Mouse (Mus musculus) kidney, adult 2 months (tissue): ENCODE results near the gene Arpc3. TPM values are rescaled to one million over a fixed set of nuclear protein-coding genes. Genes with fewer than 3 reads are reported as not detected.
"Not testable (repeated sequence)": the region's sequence is repeated elsewhere in the genome, so short reads cannot be mapped to it uniquely, and the experiment has no call there.

ENCODE experiments used
- DNase-seq: peaks from one replicate; pipeline ENCODE4 v3.0.0; 2021
- H3K27ac ChIP-seq: fragments of 200-500 bp; 2 replicates; pipeline ENCODE4 v1.5.1; 2012; ENCODE audit warnings: low read depth, low read length, control low read depth, inconsistent platforms; ENCODE audit not compliant: insufficient read depth
- H3K27me3 ChIP-seq: fragments of 200-500 bp; replicated peaks from 2 replicates; pipeline ENCODE4 v1.6.1; 2012; ENCODE audit warnings: mild to moderate bottlenecking, moderate library complexity, low read length, inconsistent platforms; ENCODE audit not compliant: control insufficient read depth, insufficient read depth
- H3K36me3 ChIP-seq: fragments of 200-500 bp; 2 replicates; pipeline ENCODE4 v1.6.1; 2012; ENCODE audit warnings: mild to moderate bottlenecking, moderate library complexity, low read length, inconsistent platforms; ENCODE audit not compliant: control insufficient read depth, insufficient read depth
- H3K4me1 ChIP-seq: fragments of 200-500 bp; 2 replicates; pipeline ENCODE4 v1.6.1; 2011; ENCODE audit warnings: low read length; ENCODE audit not compliant: control insufficient read depth, insufficient read depth
- H3K4me3 ChIP-seq: fragments of 200-500 bp; 2 replicates; pipeline ENCODE4 v1.5.1; 2011; ENCODE audit warnings: mild to moderate bottlenecking, low read depth, low read length, control low read depth; ENCODE audit not compliant: insufficient read depth
- CTCF ChIP-seq: fragments of 200-500 bp; conservative IDR thresholded peaks from 2 replicates; pipeline ENCODE4 v1.5.1; 2011; ENCODE audit warnings: low read depth, mild to moderate bottlenecking, control low read depth, low read length, moderate library complexity, mixed read lengths; ENCODE audit not compliant: insufficient read depth, insufficient read length
- POLR2A ChIP-seq: fragments of 200-500 bp; IDR thresholded peaks from one replicate; pipeline ENCODE4 v1.6.1; 2011; ENCODE audit warnings: low read depth, low read length, control low read depth
- WGBS: fragments of 180-500 bp; shearing (Covaris S2); methylation state at CpG from one replicate; pipeline ENCODE4 v1.1.7; 2018; 5-methylcytosine and 5-hydroxymethylcytosine counted together
- polyA plus RNA-seq: library from polyadenylated mRNA; depleted of rRNA; stranded (reverse); fragments of >200 nt; gene quantifications from 2 replicates; pipeline ENCODE4 v1.2.3, GENCODE M21; 2012

Gene Arpc3
- polyA plus RNA-seq, 1 experiment, result 195 TPM

DNA sequence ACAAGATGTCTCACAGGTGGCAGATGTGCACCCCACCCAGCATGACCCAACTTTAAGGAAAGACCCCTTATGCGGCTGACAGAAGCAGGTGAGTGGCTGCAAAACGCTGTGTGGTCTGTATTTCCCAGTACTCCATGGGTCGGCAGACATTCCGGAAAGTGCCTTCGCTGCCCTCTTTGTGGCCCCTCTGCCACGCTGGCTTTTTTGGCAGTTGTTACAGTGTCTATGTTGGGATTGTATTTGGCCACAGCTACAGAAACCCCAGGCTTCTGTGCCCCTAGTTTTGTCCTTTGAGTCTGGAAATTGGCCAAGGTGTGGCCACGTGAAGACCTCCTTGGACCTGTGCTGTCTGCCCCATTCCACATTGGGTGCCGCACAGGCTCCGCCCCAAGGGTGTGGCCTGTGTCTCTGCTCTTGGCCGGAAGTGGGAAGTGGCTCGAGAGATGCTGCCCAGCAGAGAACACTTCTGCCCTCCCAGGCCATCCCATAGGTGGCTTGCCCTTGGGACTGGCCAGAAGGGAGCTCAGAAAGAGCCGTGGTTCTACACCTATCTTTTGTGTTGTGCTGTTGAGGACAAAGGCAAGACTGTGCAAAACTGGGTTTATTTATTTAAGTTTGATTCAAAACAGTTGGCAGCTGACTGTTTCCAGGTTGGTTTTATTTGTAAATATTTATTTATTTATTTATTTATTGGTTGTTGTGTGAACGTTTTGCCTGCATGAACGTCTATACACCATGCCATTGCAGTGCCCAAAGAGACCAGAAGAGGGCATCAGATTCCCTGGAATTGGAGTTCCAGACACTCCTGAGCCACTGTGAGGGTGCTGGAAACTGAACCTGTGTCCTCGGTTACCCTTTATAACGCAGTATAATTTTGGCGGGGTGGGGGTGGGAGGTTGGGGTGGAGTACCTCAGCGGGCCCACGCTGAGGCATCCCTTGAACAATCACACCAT lies 18.3 kb downstream of the Arpc3 start:
- 88% methylated on average over 19 of the region's 19 CpGs for WGBS
- Histone ChIP-seq H3K4me1 (no peaks in the 10 kb centered on the region), H3K27ac (no peak overlapping the region), H3K4me3 (no peak overlapping the region), H3K36me3 (no peaks in the 10 kb centered on the region; the same call in 1 of the 2 replicates), H3K27me3 (no peaks in the 10 kb centered on the region)
- TF ChIP-seq POLR2A (no peak), CTCF (peak; percentile 23; the same call in 1 of the 2 replicates)
- no peak for DNase-seq

DNA sequence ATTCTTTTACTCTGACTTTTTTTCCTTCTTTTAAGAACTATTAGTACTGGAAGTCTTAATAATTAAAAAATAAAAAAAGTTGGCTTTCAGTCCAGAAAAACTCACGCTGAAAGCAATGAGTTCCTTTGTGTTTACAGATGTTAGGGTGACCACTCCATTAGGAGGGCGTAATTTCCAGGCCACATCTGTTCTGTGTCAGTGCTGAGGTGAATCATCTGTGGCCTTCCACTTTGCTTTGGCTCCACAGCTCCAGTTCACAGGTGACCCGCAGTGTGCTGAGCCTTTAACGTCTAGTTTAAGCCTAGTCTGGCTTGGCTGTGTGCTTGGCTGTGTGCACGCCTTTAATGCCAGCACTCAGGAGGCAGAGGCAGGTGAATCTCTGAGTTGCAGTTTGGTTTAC lies 20.2 kb downstream of the Arpc3 start:
- WGBS, result 78% methylated on average over 5 of the region's 5 CpGs
- DNase-seq, result no peak
- no peak overlapping the region for H3K4me3 ChIP-seq
- no peaks in the 10 kb centered on the region for H3K4me1 ChIP-seq
- no peaks in the 10 kb centered on the region for H3K36me3 ChIP-seq
- no peak overlapping the region for H3K27ac ChIP-seq
- TF ChIP-seq POLR2A, result no peak
- no peaks in the 10 kb centered on the region for H3K27me3 ChIP-seq

DNA sequence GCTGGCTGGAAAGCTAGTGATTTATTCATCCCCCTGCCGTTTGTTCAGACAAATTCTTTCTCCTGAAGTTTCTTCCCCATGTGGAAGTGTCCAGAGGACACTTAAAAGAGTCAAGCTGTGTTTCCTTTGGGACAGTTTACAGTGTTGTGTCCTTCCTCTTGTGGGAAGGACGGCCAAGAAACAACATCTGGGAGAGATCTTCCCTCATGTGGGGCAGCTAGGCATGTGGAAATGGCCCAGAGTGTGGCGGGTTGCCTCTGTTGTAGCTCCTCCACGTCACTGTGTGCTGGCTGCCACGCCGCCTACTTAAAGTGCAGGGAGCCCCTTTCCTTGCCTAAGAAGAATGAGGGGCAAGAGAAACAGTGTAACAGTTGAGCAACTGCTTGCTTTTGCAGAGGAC lies 21.1 kb downstream of the Arpc3 start:
- no peaks in the 10 kb centered on the region for H3K27me3 ChIP-seq
- no peaks in the 10 kb centered on the region for H3K36me3 ChIP-seq
- H3K27ac ChIP-seq, result no peak overlapping the region
- 52% methylated on average over 6 of the region's 6 CpGs for WGBS
- H3K4me3 ChIP-seq, result no peak overlapping the region
- no peak for TF ChIP-seq CTCF
- TF ChIP-seq POLR2A, result no peak
- peak; percentile 46 for DNase-seq
- no peaks in the 10 kb centered on the region for H3K4me1 ChIP-seq

DNA sequence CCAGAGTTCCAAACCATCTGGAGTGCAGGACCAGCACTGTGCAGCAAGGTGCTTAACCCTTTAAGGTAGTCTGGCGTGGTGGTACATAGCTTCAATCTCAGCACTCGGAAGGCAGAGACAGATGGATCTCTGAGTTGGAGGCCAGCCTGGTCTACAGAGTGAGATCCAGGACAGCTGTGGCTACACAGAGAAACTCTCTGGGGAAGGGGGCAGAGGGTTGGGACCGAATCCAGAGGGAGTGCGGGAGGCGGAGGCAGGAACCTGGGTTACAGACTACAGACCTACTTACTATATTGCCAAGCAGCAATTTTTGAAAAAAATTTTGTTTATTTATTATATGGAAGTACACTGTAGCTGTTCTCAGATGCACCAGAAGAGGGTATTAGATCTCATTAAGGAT lies 22.7 kb downstream of the Arpc3 start:
- no peak for TF ChIP-seq CTCF
- no peak for TF ChIP-seq POLR2A
- 89% methylated on average over 5 of the region's 5 CpGs for WGBS
- no peaks in the 10 kb centered on the region for H3K36me3 ChIP-seq
- H3K4me1 ChIP-seq, result no peaks in the 10 kb centered on the region
- no peaks in the 10 kb centered on the region for H3K27me3 ChIP-seq
- no peak overlapping the region for H3K4me3 ChIP-seq
- no peak overlapping the region for H3K27ac ChIP-seq
- no peak for DNase-seq

DNA sequence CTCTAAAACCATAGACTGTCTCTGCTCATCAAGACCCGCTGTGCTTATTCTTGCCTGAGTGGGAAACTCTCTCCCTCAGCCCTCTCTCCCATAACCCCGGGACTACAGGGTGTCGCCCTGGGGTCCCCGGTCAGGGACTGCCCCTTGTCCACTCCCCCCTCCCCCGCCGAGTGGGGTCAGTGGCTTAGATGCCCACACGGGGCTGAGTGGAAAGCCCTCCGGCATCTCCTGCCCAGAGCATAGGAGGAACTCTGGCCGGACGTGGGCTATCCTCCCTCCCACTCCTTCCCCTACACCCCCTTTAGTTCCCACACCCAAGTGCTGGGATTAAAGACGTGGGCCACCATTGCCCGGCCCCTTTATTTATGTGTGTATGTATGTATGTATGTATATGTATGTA lies 23.8 kb downstream of the Arpc3 start:
- H3K27ac ChIP-seq, result no peak overlapping the region
- WGBS, result 81% methylated on average over 12 of the region's 12 CpGs
- no peak overlapping the region for H3K4me3 ChIP-seq

DNA sequence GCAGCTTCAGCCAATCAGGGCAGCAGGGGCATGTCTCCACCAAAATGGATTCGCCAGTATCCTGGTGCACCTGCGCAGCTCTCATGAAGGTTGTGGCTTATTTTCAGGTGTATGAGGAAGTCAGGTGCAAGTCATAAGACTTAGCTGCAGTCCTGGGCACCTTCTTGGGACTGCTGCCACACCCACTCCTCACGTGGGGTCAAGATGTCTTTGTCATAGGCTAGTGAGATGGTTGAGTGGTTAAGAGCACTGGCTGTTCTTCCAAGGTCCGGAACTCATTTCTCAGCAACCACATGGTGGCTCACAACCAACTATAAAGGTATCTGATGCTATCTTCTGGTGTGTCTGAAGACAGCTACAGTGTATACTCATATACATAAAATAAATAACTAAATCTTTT lies 29.0 kb downstream of the Arpc3 start:
- not testable (repeated sequence) for H3K36me3 ChIP-seq, H3K27me3 ChIP-seq, H3K4me1 ChIP-seq, H3K4me3 ChIP-seq
- H3K27ac ChIP-seq, result peak overlapping the region; percentile 67
- 33% methylated on average over 4 of the region's 4 CpGs for WGBS
- peak; percentile 94 for DNase-seq

More for the DNA sequence above, 23.8 kb downstream of the Arpc3 start:
- H3K36me3 ChIP-seq, result no peaks in the 10 kb centered on the region
- no peak for TF ChIP-seq CTCF
- TF ChIP-seq POLR2A, result no peak
- H3K27me3 ChIP-seq, result no peaks in the 10 kb centered on the region
- DNase-seq, result no peak
- no peaks in the 10 kb centered on the region for H3K4me1 ChIP-seq

DNA sequence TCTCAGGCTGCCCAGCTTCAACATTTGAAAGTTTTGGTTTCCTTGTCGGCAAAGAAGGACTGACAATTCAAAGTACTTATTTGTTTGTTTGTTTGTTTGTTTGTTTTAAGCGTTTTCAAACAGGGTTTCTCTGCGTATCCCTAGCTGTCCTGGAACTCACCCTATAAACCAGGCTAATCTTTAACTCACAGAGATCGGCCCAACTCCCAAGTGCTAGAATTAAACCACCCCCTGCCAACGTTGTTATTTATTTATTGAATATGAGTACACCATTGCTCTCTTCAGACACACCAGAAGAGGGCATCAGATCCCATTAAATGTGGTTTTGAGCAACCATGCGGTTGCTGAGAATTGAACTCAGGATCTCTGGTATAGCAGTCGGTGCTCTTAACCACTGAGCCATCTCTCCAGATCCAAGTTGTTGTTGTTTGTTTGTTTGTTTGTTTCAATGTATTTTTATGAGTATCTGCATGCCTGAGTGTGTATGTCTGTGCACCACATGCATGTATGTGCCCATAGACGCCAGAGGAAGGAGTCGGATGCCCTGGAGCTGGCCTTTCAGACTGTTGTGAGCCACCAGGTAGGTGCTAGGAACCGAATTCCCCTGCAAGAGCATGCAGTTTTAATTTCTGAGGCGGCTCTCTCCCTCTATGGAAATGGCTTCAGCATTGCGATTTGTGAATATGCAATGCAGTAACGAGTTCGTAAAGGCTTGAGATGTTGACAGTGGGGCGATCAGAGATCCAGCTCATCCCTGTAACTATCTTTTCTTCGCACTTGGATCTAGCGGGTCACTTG lies 29.8 kb downstream of the Arpc3 start, which contains the start of gene Anapc7:
Gene Anapc7 (plus strand): TSS at position 423 of the 798 bp plus-strand sequence.
- Histone ChIP-seq H3K27me3 (no peaks in the 10 kb centered on the region), H3K4me1 (peaks cover 5% of the 10 kb centered on the region; the same call in 1 of the 2 replicates), H3K36me3 (no peaks in the 10 kb centered on the region), H3K27ac (peak within 1 kb of the TSS; percentile 88), H3K4me3 (peak within 1 kb of the TSS; percentile 98)
- whole genome bisulfite sequencing, result 9% methylated on average over 17 of the region's 17 CpGs
- no peak for TF ChIP-seq CTCF
- TF ChIP-seq POLR2A, result no peak
- DNase-seq, result peak; percentile 74
